Mouse (Mus musculus) cortical plate, adult 2 months (tissue): ENCODE data around the gene Mtcl1. TPM values are rescaled to one million over a fixed set of nuclear protein-coding genes. Genes with fewer than 3 reads are reported as not detected.

Experiments used
- H3K27ac ChIP-seq: fragments of 200-500 bp; 2 replicates; pipeline ENCODE4 v1.5.1; 2012; ENCODE audit warnings: low read length, control low read depth, inconsistent platforms; ENCODE audit not compliant: insufficient read depth
- H3K4me1 ChIP-seq: fragments of 200-500 bp; 2 replicates; pipeline ENCODE4 v1.6.1; 2011; ENCODE audit warnings: low read length; ENCODE audit not compliant: control insufficient read depth, insufficient read depth
- H3K4me3 ChIP-seq: fragments of 200-500 bp; 2 replicates; pipeline ENCODE4 v1.5.1; 2011; ENCODE audit warnings: mild to moderate bottlenecking, low read length, control low read depth; ENCODE audit not compliant: insufficient read depth
- CTCF ChIP-seq: fragments of 200-500 bp; IDR thresholded peaks from 2 replicates; pipeline ENCODE4 v1.5.1; 2011; ENCODE audit warnings: mild to moderate bottlenecking, control low read depth, low read length; ENCODE audit not compliant: insufficient read depth; ENCODE audit errors: extremely low read depth
- POLR2A ChIP-seq: fragments of 200-500 bp; IDR thresholded peaks from 2 replicates; pipeline ENCODE4 v1.6.1; 2011; ENCODE audit warnings: mild to moderate bottlenecking, low read length, control low read depth; ENCODE audit not compliant: insufficient read depth; ENCODE audit errors: extremely low read depth
- polyA plus RNA-seq: library from polyadenylated mRNA; depleted of rRNA; stranded (reverse); fragments of >200 nt; gene quantifications from 2 replicates; pipeline ENCODE4 v1.2.3, GENCODE M21; 2012

Gene Mtcl1
- polyA plus RNA-seq, 1 experiment: 47.8 TPM

- TF ChIP-seq CTCF (no peak), POLR2A (no peak)
- H3K27ac ChIP-seq: no peak overlapping the region
- H3K4me3 ChIP-seq: no peak overlapping the region
- peaks cover 10% of the 10 kb centered on the region for H3K4me1 ChIP-seq
Observed at GRCm38 (mm10) chr17:66370867-66371266, 78.7 kb downstream of the Mtcl1 start.

- Histone ChIP-seq H3K4me1 (peaks cover 13% of the 10 kb centered on the region), H3K4me3 (no peak overlapping the region), H3K27ac (no peak overlapping the region)
- TF ChIP-seq CTCF (no peak), POLR2A (no peak)
Observed at GRCm38 (mm10) chr17:66369777-66370176, 79.8 kb downstream of the Mtcl1 start.

- H3K27ac ChIP-seq: peak overlapping the region; percentile 84; the same call in 1 of the 2 replicates
- no peak overlapping the region for H3K4me3 ChIP-seq
- peaks cover 13% of the 10 kb centered on the region for H3K4me1 ChIP-seq
- TF ChIP-seq POLR2A (no peak), CTCF (no peak)
Observed at GRCm38 (mm10) chr17:66368127-66368526, 81.4 kb downstream of the Mtcl1 start.

GRCm38 (mm10) chr17:66365664-66366063, 83.9 kb downstream of the Mtcl1 start:
- TF ChIP-seq POLR2A (no peak), CTCF (no peak)
- Histone ChIP-seq H3K4me1 (peaks cover 13% of the 10 kb centered on the region), H3K4me3 (no peak overlapping the region), H3K27ac (no peak overlapping the region)

- TF ChIP-seq CTCF (no peak), POLR2A (no peak)
- Histone ChIP-seq H3K4me3 (no peak overlapping the region), H3K4me1 (peaks cover 13% of the 10 kb centered on the region), H3K27ac (no peak overlapping the region; the same call in 1 of the 2 replicates)
Observed at GRCm38 (mm10) chr17:66365293-66365642, 84.3 kb downstream of the Mtcl1 start.

- Histone ChIP-seq H3K4me3 (no peak overlapping the region), H3K4me1 (peaks cover 13% of the 10 kb centered on the region), H3K27ac (peak overlapping the region; percentile 2; the same call in 1 of the 2 replicates)
- TF ChIP-seq CTCF (no peak), POLR2A (no peak)
Observed at GRCm38 (mm10) chr17:66364525-66365292, 84.8 kb downstream of the Mtcl1 start.

- Histone ChIP-seq H3K27ac (0 out of 2 replicates have a peak overlapping the region, but pooled peaks have one; percentile 17), H3K4me3 (no peak overlapping the region), H3K4me1 (peaks cover 13% of the 10 kb centered on the region)
- TF ChIP-seq POLR2A: no peak
Observed at GRCm38 (mm10) chr17:66363852-66364524, 85.6 kb downstream of the Mtcl1 start.

- no peak overlapping the region for H3K4me3 ChIP-seq
- TF ChIP-seq POLR2A (no peak), CTCF (no peak)
- no peak overlapping the region for H3K27ac ChIP-seq
- peaks cover 11% of the 10 kb centered on the region for H3K4me1 ChIP-seq
Observed at GRCm38 (mm10) chr17:66362287-66363016, 87.1 kb downstream of the Mtcl1 start.
